Mouse (Mus musculus): ENCODE measurements at regions not wholly inside any gene's neighbourhood (a gene's known extent, or its start where the extent isn't known, plus 50 kb on each side); places are given as distances from the start of the nearest gene placed in this dataset.

- no peak for DNase-seq (ENCODE audit: low read depth, low spot score)
- WGBS, result 69% methylated on average over 4 of the region's 4 CpGs
Observed at GRCm38 (mm10) chrX:11691019-11691418, 363.4 kb downstream of the H2al1j start.

DNA sequence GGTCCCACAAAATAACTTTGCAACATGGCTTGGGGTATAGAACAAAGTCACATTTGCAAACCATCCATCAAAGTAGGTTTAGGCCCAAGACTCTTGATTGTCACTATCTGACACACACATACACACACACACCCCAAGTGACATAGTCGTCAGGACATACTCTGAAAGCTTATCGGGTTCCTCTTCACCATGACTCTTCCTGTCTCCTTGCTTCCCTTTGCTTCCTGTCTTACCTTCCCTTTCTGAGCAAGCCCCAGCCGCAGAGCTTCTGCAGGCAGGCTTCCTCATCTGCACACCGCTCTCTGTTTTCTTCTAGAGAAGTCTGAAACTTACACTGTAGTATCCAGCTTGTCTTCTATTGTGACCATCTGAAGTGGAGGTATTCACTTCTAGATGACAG lies 368.9 kb downstream of the H2al1j start:
- WGBS, result 86% methylated on average over 4 of the region's 4 CpGs
- no peak for DNase-seq (ENCODE audit: low read depth, low spot score)

DNA sequence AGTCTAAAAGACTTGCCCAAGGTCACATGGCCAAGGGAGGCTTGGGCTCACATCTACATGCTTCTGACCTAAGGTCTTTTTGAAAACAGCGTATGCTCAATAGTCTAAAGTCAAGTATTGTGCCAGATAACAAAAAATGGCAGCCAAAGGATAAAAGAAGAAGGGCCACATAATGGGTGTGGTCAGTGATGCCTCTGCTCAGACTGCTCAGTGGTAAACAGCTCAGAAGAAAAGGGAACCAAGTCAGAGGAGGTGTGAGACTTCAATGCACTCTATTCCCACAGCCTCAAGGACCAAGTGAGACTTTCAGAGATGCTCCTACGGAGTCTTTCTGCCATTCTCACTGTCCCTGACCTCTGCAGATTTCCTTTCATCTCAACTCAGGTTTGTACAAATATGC lies 373.5 kb downstream of the H2al1j start:
- DNase-seq (ENCODE audit: low read depth, low spot score), result no peak
- 93% methylated on average over 2 of the region's 2 CpGs for WGBS

- WGBS, result 74% methylated on average over 6 of the region's 6 CpGs
- no peak for DNase-seq (ENCODE audit: low read depth, low spot score)
Observed at GRCm38 (mm10) chrX:11705851-11706557, 378.4 kb downstream of the H2al1j start.

DNA sequence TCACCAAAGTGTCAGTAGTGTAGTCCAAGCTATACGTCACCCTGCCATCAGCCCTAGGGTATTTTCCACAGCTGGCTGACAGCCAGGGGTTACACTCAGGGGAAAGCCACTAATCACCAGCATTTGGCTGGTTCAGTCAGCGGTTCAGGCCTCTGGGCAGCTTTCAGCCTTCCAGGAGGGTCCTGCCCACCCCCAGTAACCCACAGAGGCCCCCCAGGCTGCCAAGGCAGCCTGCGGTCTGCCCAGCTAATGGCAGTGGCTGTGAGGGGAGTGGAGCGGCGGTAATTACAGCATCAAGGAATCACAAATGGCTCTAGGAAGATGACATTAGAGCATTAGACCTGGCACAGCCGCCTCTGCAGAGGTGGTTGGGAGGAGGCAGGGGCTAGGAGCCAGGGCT lies 379.7 kb downstream of the H2al1j start:
- no peak for DNase-seq (ENCODE audit: low read depth, low spot score)
- WGBS, result 92% methylated on average over 6 of the region's 6 CpGs

GRCm38 (mm10) chrX:11708325-11708724 lies 380.7 kb downstream of the H2al1j start:
- no peak for DNase-seq (ENCODE audit: low read depth, low spot score)
- WGBS, result 50% methylated on average over 6 of the region's 6 CpGs

- WGBS, result 82% methylated on average over 4 of the region's 4 CpGs
- DNase-seq (ENCODE audit: low read depth, low spot score), result no peak
Observed at GRCm38 (mm10) chrX:11709326-11709725, 381.7 kb downstream of the H2al1j start.

- WGBS, result 77% methylated on average over 3 of the region's 3 CpGs
- DNase-seq (ENCODE audit: low read depth, low spot score), result no peak
Observed at GRCm38 (mm10) chrX:11713423-11713822, 385.8 kb downstream of the H2al1j start.

- WGBS, result 86% methylated on average over 8 of the region's 8 CpGs
- DNase-seq (ENCODE audit: low read depth, low spot score), result no peak
Observed at GRCm38 (mm10) chrX:11716773-11717172, 389.2 kb downstream of the H2al1j start.

- no peak for DNase-seq (ENCODE audit: low read depth, low spot score)
- 77% methylated on average over 2 of the region's 2 CpGs for WGBS
Observed at GRCm38 (mm10) chrX:11718778-11719177, 391.2 kb downstream of the H2al1j start.

GRCm38 (mm10) chrX:11720517-11720916 lies 392.9 kb downstream of the H2al1j start:
- no peak for DNase-seq (ENCODE audit: low read depth, low spot score)
- WGBS, result 64% methylated on average over 7 of the region's 7 CpGs

DNA sequence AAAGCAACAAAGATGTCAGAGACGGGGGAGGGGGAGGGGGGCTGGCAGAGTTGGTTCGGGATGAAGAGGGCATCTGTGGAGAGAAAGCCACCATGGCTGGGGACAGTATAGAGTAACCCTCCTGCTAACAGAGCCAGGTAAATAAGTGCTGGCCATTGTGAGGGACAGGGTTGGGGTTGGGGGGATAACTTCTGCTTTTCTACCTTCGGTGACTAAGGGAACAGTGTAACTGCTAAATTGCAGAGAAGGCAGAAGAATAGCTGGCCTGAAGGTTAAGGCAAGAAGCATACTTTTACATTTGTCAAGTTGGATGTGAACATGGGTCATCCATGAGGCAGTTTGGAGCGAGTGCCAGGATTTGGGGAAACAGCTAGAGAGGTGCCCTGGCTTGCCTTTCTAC lies 395.1 kb downstream of the H2al1j start:
- 86% methylated on average over 4 of the region's 4 CpGs for WGBS
- no peak for DNase-seq (ENCODE audit: low read depth, low spot score)

- DNase-seq (ENCODE audit: low read depth, low spot score), result no peak
- WGBS, result 56% methylated on average over 8 of the region's 8 CpGs
Observed at GRCm38 (mm10) chrX:11724718-11725117, 397.1 kb downstream of the H2al1j start.

DNA sequence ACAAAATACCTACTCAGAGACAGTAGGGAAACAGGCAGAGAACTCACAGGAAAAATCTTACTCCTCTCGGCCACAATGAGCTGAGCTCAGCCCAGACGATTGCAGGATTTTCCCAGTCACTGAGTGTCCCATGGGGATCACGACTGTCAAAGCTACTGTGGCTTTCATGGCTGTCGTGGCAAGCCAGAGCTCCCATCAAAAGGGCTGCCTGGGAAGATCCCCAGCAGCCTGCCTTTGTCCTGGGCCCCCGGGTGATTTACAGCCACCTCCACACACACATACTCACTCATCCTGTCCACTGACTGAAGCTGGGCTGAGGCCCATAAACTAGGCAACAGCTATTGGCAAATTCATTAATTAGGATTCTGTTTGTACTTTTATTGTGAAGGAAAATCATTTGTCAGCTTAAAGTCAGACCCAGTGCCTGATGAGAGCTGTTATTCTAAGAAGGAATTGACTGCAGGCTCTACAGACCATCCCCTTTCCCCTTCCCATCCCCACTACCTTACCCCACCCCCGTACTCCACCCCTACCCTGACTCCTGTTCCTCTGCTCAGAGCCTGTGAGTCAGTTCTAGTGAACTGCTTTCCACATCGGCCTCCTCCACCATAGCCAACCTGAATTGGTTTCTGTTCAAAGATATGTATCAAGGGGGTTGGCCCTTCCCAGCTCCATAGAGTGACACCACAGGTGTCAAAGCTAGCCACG lies 399.1 kb downstream of the H2al1j start:
- no peak for DNase-seq (ENCODE audit: low read depth, low spot score)
- WGBS, result 66% methylated on average over 8 of the region's 8 CpGs

DNA sequence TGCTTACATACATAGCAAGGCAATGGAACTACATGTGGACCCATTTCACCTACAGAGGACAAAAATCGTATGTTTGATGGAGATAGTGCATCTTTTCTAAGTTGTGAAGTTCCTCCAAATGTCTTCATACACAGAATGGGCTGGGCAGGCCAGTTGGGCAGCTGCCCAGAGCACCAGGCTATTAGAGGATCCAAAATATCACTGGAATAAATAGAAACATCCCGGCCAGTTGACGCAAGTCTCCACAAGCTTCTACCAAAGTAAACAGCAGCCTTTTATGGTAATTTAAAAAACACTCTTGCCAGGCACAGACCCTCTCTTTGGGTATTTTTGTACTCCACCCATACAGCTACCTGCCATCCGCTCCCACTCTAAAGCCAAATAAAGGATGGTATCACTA lies 400.9 kb downstream of the H2al1j start:
- no peak for DNase-seq (ENCODE audit: low read depth, low spot score)
- 75% methylated on average over 4 of the region's 4 CpGs for WGBS

GRCm38 (mm10) chrX:11729992-11730391 lies 402.4 kb downstream of the H2al1j start:
- WGBS, result 79% methylated on average over 6 of the region's 6 CpGs
- no peak for DNase-seq (ENCODE audit: low read depth, low spot score)

DNA sequence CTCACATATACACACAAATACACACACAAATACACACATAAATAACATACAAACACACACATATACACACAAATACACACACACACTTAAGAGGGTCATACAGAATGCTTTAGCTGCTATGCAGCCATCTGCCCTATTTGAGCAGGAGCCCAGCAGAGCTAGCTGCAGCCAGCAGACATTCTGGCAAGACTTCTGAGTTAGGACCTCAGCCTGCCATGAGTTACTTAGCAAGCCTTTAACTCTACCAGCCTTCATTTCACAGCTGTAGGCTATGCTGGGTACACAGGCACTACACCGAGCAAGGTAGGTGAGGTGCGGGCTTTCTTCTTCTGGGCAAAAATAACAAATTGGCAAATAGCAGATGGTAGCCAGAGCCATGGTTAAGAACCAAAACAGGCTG lies 404.7 kb downstream of the H2al1j start:
- WGBS, result 83% methylated on average over 2 of the region's 2 CpGs
- no peak for DNase-seq (ENCODE audit: low read depth, low spot score)

DNA sequence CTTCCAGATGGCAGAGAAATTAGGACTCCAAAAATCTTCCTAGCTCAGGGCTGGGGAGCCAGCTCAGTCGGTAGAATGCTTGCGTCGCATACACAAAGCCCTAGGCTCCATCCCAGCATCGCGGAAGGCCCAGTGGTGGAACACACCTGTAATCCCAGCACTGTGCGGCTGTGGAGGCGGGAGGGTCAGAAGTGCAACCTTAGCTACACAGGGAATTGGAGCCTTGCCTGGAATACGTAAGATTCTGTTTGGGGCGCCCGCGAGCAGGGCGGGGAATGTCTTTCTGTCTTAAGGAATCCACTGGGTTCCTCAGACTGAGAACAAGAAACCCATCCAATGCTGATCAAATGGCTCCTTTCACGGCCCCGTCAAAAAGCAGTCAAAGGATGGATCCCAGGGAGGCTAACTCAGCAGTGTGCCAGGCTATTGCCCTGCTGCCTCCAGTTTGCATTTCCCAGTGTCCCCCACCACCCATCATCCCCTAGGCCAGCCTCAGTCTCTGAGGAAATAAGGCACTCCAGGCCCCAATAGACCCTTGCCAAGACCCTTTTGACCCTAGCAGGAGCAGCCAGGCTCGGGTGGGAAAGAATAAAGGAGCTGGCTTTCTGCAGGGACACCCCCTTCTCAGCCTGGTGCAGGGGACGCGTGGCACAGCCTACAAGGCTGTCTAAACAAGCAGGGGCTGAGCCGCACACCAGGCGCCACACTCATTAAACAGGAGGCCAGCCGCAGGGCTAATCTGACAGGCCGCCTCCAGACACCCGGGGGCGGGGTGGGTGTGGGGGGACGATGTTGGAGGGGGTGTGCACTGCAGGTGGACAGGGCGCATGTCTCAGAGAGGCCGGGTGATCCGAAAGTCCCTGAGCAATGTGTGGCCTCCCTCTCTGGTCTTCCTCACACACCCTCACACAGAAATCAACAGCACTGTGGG lies 407.1 kb downstream of the H2al1j start:
- WGBS, result 43% methylated on average over 27 of the region's 27 CpGs
- no peak for DNase-seq (ENCODE audit: low read depth, low spot score)

DNA sequence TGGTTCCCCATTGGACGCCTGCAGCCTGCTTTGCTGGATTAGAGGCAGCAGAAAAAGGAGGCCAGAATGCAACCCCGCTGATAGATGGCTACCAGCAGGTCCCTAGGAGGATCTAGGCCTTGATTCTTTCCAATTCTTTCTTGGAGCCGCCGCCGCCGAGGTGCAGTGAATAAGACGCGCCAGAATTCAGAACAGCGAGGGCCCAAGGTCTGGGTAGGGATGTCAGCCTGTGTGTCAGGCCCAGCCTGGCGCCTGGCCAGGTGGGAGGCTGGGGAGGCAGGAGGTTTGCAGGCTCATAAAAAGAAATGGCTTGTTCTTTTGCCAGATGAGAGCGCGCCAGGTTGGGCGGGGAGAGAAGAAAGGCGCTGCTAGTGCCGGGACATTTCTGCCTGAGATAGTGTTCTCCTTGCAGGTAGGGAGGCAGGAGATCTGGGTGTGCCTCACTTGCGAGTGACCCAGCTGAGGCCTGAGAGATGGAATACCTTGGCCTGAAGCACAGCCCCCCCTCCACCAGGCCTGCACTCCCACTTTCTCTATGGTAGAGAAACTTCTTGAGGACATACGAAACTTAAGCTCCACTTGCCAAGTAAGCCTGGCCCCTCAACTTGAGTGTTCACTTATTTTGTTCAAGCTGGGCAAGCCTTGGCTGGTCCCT lies 408.0 kb downstream of the H2al1j start:
- WGBS, result 32% methylated on average over 17 of the region's 17 CpGs
- DNase-seq (ENCODE audit: low read depth, low spot score), result peak; percentile 63

DNA sequence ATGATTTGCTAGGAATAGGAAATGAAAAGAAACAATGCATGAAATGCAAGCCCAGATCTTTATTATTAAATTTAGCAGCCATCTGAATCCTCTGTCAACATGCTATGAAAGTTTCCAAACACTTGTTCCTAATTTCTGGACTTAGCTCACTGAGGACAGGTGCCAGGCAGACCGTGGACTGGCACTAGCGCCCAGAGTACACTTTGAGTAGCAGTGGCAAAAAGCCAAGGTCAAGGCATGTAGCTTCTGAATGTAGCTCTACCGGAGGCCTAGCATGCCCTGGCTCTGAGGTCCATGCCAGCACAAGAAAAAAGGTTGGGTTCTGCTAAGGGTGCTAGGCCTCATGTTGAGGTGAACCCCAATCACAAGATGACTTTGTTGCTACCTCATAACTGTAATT lies 408.9 kb downstream of the H2al1j start:
- no peak for DNase-seq (ENCODE audit: low read depth, low spot score)
- 43% methylated on average over 3 of the region's 3 CpGs for WGBS

Data from large intestine, adult 2 months (tissue).